Mouse (Mus musculus) heart, postnatal 14 days (tissue): ENCODE results near the gene Agpat3. TPM values are rescaled to one million over a fixed set of nuclear protein-coding genes. Genes with fewer than 3 reads are reported as not detected.

Source experiments
- DNase-seq, 2 experiments: peaks; one replicate each; pipeline ENCODE4 v3.0.0; 2021 to 2022
- intact Hi-C: fragments of 180-260 bp; cut with DNase I; formaldehyde crosslinking; loops from one replicate; pipeline ENCODE4 v1.15.1; 2025
- microRNA-seq, 2 experiments: library from miRNA; unstranded; fragments of <30 nt; microRNA quantifications; one replicate each; pipeline ENCODE4 v1.2.0; 2021 to 2022
- total RNA-seq, 2 experiments: library from RNA; stranded (reverse); gene quantifications; 2 replicates each; pipeline ENCODE4 v1.2.3; 2021

Gene Agpat3
- total RNA-seq, 2 experiments from 2014 or later, result 246 to 265 TPM

DNA sequence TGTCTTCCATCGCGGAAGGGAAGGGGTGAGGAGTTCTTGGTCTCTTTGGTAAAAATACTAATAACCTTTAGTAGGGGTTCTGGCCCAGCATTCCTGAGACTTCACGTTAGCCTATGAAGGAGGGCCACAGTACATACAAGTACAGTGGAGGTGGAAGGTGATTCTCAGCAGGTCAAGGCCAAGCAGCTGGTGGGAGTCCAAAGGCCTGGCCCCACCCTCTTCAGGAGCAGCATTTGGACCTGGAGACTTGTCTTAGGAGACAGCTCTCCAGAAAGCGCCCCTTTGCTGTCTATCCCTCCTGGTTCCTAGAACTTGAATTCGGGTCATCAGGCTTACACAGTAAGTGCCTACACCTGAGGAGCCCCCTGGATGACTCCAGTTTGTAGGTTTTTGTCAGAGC lies 119.1 kb downstream of the Agpat3 start:
- intact Hi-C loops, result no loop called here

DNA sequence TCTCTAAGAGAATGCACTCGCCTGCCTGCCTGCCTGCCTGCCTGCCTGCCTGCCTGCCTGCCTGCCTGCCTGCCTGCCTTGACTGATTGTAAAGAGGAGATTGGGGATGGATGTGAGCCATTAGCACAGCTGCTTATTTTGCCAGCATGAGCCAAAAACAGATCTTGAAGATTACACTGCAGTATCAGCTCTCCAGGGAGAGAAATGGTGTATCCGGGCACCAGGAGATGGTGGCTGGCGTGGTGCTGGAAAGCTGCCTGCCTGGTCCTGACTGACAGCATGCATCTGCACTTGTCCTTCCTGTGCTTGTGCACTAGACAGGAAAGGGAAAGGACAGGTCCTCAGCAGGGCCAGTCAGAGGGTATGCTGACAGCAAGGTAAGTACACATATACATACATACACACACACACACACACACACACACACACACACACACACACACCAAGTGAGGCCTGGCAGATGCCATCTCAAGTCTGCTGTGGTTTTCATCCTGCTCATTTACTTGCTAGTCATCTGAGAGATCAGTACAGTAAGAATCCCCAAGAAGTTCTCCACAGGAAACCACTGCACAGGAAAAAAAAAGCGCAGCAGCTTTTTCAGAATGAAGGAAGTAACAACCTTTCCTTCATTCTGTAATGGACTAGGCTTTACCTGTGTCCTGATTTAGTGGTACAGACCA lies 119.8 kb downstream of the Agpat3 start:
- DNase-seq, result no peak
- intact Hi-C loops, result no loop called here

More for the DNA sequence above, 119.1 kb downstream of the Agpat3 start:
- DNase-seq, result no peak

DNA sequence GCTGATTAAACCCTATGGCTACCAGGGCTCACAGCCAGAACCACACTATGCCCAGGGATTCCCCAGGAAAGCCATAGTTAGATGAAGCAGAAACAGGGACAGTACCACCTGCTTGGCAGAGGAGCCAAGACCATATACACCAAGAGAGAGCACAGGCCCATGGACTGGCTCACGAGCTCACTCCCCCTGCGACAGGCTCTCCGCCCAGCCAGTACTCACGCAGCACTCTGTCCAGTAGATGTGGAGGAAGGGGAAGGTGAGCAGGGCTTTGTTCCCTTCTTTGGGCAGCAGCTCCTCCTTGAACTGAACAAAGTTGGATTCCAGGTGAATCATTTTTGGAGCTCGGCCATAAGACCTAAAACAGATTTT lies 123.7 kb downstream of the Agpat3 start:
- DNase-seq, result no peak
- intact Hi-C loops, result no loop called here

DNA sequence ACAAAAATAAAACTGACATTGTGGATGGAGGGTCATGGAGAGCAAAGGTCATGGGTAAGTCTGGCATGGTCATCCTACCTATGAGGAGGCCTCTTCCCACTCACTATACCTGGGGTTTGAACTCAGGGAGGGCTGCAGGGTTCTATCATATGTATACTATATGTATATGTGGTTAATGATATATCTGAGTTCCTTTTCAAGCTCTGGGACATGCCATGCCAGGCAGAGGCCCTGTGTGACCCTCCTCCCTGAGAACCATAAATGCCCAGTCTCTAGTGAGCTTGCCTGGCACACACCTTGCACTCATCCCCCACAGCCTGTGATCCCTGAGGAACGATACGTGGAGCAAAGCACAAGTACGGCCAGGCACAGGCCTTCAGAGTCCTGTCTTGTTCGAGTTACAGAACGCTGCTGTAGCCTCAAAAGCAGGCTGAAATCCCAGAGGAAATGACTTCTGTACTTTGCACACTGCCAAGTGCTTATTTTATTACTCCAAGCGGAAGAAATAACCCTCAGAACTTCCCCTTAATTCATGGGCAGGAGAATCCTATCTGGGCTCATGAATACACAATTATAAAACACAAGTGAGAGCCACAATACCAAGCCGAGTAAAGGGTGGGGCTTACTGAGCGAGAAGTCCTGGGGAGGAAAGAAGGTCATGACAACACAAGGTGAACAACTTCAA lies 124.3 kb downstream of the Agpat3 start:
- peak in 1 of 2 experiments; percentile 11 for DNase-seq
- intact Hi-C loops, result no loop called here

DNA sequence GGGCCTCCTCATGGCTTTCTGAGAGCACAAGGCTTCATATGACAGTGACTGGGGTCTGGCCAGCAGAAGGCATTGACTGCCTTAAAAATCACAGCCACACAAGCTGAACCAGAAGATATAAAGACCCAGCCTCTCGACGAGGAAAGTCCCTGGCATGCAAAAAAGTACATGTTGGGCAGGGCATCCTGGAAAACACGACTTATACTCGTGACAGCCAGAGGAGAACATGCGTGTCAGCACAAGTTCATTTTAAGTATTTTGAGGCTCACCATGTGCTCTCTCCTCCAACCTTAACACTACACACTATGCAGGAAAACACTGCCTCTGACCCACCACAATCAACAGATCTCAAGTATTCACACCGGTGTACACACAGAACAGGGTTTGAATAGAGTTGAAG lies 128.2 kb downstream of the Agpat3 start:
- DNase-seq, result no peak
- intact Hi-C loops, result no loop called here

DNA sequence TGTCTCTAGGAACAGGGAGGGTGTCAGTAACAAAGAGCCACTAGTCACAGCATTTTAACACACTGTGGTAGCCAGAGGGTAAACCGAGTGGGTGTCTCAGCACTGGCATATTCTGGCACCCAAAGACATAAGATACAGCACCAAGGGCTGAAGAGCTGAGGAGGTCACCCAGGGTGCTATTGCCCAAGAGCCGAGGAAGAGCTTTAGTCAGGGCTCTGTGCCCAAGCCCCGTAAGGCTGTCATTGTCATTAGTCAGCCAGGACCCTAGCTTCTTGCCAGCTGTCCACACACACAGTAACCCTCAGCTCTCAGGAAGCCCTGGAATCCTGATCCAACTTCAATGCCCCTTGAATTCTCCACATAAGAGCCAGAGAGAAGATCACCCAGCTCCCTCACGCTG lies 129.4 kb downstream of the Agpat3 start:
- DNase-seq, result peak; percentile 19 to 32
- intact Hi-C loops, result no loop called here

DNA sequence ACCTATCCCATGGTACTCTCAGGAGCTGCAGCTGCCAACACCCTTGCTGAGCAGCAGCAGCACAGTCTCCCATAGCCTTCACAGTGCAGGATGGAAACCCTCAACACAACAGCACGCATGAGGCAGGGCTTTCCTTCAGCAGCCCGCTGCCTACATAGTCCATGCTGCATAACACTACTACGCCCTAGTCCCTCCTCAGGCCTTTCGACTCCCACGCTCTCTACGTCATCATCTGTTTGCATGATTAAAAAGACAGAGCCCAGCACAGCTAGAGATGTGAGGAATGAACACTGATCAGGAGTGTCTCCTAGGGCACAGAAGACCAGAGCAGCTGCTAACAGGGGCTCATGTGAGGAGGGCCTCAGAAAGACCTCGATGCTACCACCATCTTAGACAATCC lies 131.0 kb downstream of the Agpat3 start:
- intact Hi-C loops, result no loop called here
- no peak for DNase-seq

DNA sequence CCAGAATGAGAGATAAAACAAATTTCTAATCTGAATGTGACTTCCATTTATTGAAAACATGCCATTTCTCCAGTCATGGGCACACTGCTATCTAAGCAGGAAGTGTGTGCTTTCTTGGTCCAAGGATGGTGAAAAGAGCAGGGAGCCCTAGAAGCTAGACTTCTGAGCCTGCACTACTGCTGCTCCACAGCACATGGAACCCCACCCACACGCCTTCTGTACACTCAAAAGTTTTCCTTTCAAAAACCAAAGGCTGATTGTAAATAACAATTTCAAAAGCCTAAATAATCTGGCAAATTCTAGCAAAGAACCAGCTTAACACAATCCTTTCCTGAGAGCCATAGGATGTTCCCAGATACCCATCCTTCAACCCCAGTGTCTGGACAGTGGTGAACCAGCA lies 132.8 kb downstream of the Agpat3 start:
- intact Hi-C loops, result no loop called here
- no peak for DNase-seq

Small RNA genes within 50 kb of the gene (microRNA-seq; reads per million reads assigned to microRNA genes)
- 0 to 0.12 reads per million in 2 experiments for gene Mir7659

Other genes with a start within 250 kb of the Agpat3 start
- gene D10Jhu81e, start 182.7 kb downstream of the Agpat3 start, total RNA-seq, result 100 to 1,000 TPM; 380 to 389 TPM
- 1 to 10 TPM; 7.0 to 8.2 TPM for gene Pwp2, start 167.3 kb downstream of the Agpat3 start, total RNA-seq
- gene Trappc10, start 107.8 kb downstream of the Agpat3 start, total RNA-seq, result 10 to 100 TPM; 42.0 to 42.8 TPM
- gene Rrp1, start 60.6 kb upstream of the Agpat3 start, total RNA-seq, result 100 to 1,000 TPM in 1 of 2 experiments, 10 to 100 TPM in 1; 100.0 to 104 TPM
- 10 to 100 TPM; 31.2 to 36.3 TPM for gene Cstb, start 73.2 kb upstream of the Agpat3 start, total RNA-seq
- 10 to 100 TPM; 10.2 to 11.1 TPM for gene Pdxk, start 112.5 kb upstream of the Agpat3 start, total RNA-seq
- not detected for gene Olfr1358, start 164.9 kb upstream of the Agpat3 start, total RNA-seq
- gene Ilvbl, start 221.9 kb upstream of the Agpat3 start, total RNA-seq, result 10 to 100 TPM; 44.4 to 45.9 TPM
- 10 to 100 TPM; 15.0 to 15.1 TPM for gene Syde1, start 239.5 kb upstream of the Agpat3 start, total RNA-seq